Mouse (Mus musculus): ENCODE data around the gene Cd2. TPM values are rescaled to one million over a fixed set of nuclear protein-coding genes. Genes with fewer than 3 reads are reported as not detected.

The Cd2 gene
- total RNA-seq, 2 experiments from 2014 or later = 0.29 TPM; not detected in 1

GRCm38 (mm10) chr3:101292611-101293010 is 4.9 kb upstream of the Cd2 start:
- no peak for DNase-seq

GRCm38 (mm10) chr3:101290587-101291520 is 3.1 kb upstream of the Cd2 start:
- DNase-seq = no peak

- no peak for DNase-seq
Observed at GRCm38 (mm10) chr3:101290036-101290435, 2.3 kb upstream of the Cd2 start.

- no peak for DNase-seq
Observed at GRCm38 (mm10) chr3:101289406-101289805, 1.7 kb upstream of the Cd2 start.

GRCm38 (mm10) chr3:101286336-101287325 is 1.1 kb downstream of the Cd2 start:
- DNase-seq = no peak

- no peak for DNase-seq
Observed at GRCm38 (mm10) chr3:101285851-101286250, 1.9 kb downstream of the Cd2 start.

GRCm38 (mm10) chr3:101285021-101285615 is 2.6 kb downstream of the Cd2 start:
- no peak for DNase-seq

- DNase-seq = no peak
Observed at GRCm38 (mm10) chr3:101283869-101284706, 3.7 kb downstream of the Cd2 start.

- no peak for DNase-seq
Observed at GRCm38 (mm10) chr3:101283441-101283840, 4.3 kb downstream of the Cd2 start.

GRCm38 (mm10) chr3:101282556-101283180 is 5.1 kb downstream of the Cd2 start:
- no peak for DNase-seq

- no peak for DNase-seq
Observed at GRCm38 (mm10) chr3:101281841-101282240, 5.9 kb downstream of the Cd2 start.

- DNase-seq = peak; percentile 75
Observed at GRCm38 (mm10) chr3:101280348-101281311, 7.1 kb downstream of the Cd2 start.

GRCm38 (mm10) chr3:101279561-101279960 is 8.2 kb downstream of the Cd2 start:
- no peak for DNase-seq

- DNase-seq = no peak
Observed at GRCm38 (mm10) chr3:101278396-101278795, 9.3 kb downstream of the Cd2 start.

GRCm38 (mm10) chr3:101277830-101278229 is 9.9 kb downstream of the Cd2 start:
- no peak for DNase-seq

GRCm38 (mm10) chr3:101276501-101277320 is 11.0 kb downstream of the Cd2 start:
- no peak for DNase-seq

- DNase-seq = no peak
Observed at GRCm38 (mm10) chr3:101275636-101276300, 12.0 kb downstream of the Cd2 start.

- no peak for DNase-seq
Observed at GRCm38 (mm10) chr3:101274794-101275193, 12.9 kb downstream of the Cd2 start.
